Comparison of ENCODE assay signal across 27 mouse cellular contexts in genomic region chr11:107675246-107675645, GRCm38 (mm10). TPM values are rescaled to one million over a fixed set of nuclear protein-coding genes. Genes with fewer than 3 reads are reported as not detected.
A peak's percentile ranks its signal among the peaks of the same experiment; 100 is the strongest.
DNase-seq lines count a peak whose midpoint lies in the region; ATAC-seq lines count a peak whose summit lies in the region.
"Had no signal": no experiment of that assay in that cellular context is flagged by ENCODE, and none has a peak within 500 bp of the region (broad histone marks: within the 10 kb centered on the region; RNA-seq: fewer than 3 reads in every experiment).

No protein-coding gene starts in this region.

- no peak overlapping the region for H3K27ac ChIP-seq in forebrain, embryonic 11.5 days (ENCODE audit: low read depth, low read length)
- no peak overlapping the region for H3K27ac ChIP-seq in forebrain, embryonic 10.5 days
- H3K27ac ChIP-seq in midbrain, embryonic 10.5 days (replicated peaks) = 0 out of 2 replicates have a peak overlapping the region, but pooled peaks have one; percentile 2
- H3K27ac ChIP-seq in midbrain, embryonic 13.5 days = no peak overlapping the region
- H3K27ac ChIP-seq: heart, embryonic 15.5 days; liver, embryonic 14.5 days had no signal

- no peaks in the 10 kb centered on the region for H3K9me3 ChIP-seq in forebrain, embryonic 11.5 days (ENCODE audit: control insufficient read depth, low read length)
- no peaks in the 10 kb centered on the region for H3K9me3 ChIP-seq in forebrain, embryonic 10.5 days
- no peaks in the 10 kb centered on the region; the same call in 1 of the 2 replicates for H3K9me3 ChIP-seq in midbrain, embryonic 10.5 days (replicated peaks)
- H3K9me3 ChIP-seq in midbrain, embryonic 13.5 days = no peaks in the 10 kb centered on the region
- H3K9me3 ChIP-seq: heart, embryonic 15.5 days; midbrain, embryonic 12.5 days had no signal

- H3K27me3 ChIP-seq in forebrain, embryonic 11.5 days (ENCODE audit: control insufficient read depth, insufficient read depth, low read length) = no peaks in the 10 kb centered on the region
- H3K27me3 ChIP-seq in forebrain, embryonic 10.5 days (ENCODE audit: poor library complexity, severe bottlenecking) = no peaks in the 10 kb centered on the region
- no peaks in the 10 kb centered on the region for H3K27me3 ChIP-seq in midbrain, embryonic 10.5 days (ENCODE audit: low read depth, poor library complexity, severe bottlenecking)
- no peaks in the 10 kb centered on the region for H3K27me3 ChIP-seq in midbrain, embryonic 13.5 days
- H3K27me3 ChIP-seq: heart, embryonic 15.5 days; midbrain, embryonic 12.5 days had no signal

- H3K4me1 ChIP-seq in forebrain, embryonic 11.5 days (replicated peaks; ENCODE audit: control insufficient read depth, insufficient read depth, low read length) = no peaks in the 10 kb centered on the region; the same call in 1 of the 2 replicates
- H3K4me1 ChIP-seq in forebrain, embryonic 10.5 days = peaks cover 18% of the 10 kb centered on the region
- H3K4me1 ChIP-seq in midbrain, embryonic 10.5 days = peaks cover 20% of the 10 kb centered on the region
- H3K4me1 ChIP-seq in midbrain, embryonic 13.5 days (replicated peaks) = peaks cover 16% of the 10 kb centered on the region

- peak; percentile 30 for DNase-seq in forebrain, embryonic 11.5 days (ENCODE audit: low spot score)
- no peak for DNase-seq in forebrain, embryonic 10.5 days (ENCODE audit: extremely low spot score, low spot score)
- no peak for DNase-seq in midbrain, embryonic 10.5 days (ENCODE audit: low spot score)
- DNase-seq in adrenal gland, adult 2 months = peak; percentile 29
- DNase-seq in adrenal gland, postnatal 36 days = peak; percentile 31 to 42
- no peak for DNase-seq in right cerebral cortex, postnatal 4 days
- no peak for DNase-seq in left cerebral cortex, postnatal 36 days (ENCODE audit: low spot score in 2 of 2)
- DNase-seq: cerebellum, adult 11 months; cerebellum, adult 9-10 months; embryo, embryonic 11 days; kidney, adult 8-10 months; kidney, postnatal 10 days; layer of hippocampus, adult 9-11 months; liver; lung, adult 2 months; lung, postnatal 14 days; right cerebral cortex, postnatal 25 days; spleen, adult 18-20 months; thymus, adult 2 months; thymus, postnatal 36 days had no signal

- WGBS in forebrain, embryonic 11.5 days = 91% methylated on average over 10 of the region's 10 CpGs
- 90% methylated on average over 10 of the region's 10 CpGs for WGBS in forebrain, embryonic 10.5 days
- 91% methylated on average over 10 of the region's 10 CpGs for WGBS in midbrain, embryonic 10.5 days
- 83% methylated on average over 10 of the region's 10 CpGs for WGBS in midbrain, embryonic 13.5 days

- peaks cover 4% of the 10 kb centered on the region; the same call in 1 of the 2 replicates for H3K36me3 ChIP-seq in forebrain, embryonic 11.5 days (ENCODE audit: control insufficient read depth, insufficient read depth, low read length)
- peaks cover 66% of the 10 kb centered on the region for H3K36me3 ChIP-seq in forebrain, embryonic 10.5 days (replicated peaks)
- H3K36me3 ChIP-seq in midbrain, embryonic 10.5 days = peaks cover 63% of the 10 kb centered on the region
- H3K36me3 ChIP-seq in midbrain, embryonic 13.5 days = peaks cover 43% of the 10 kb centered on the region

- intact Hi-C loops in left cerebral cortex, postnatal 36 days (cut with DNase I) = no loop called here

- no peak overlapping the region for H3K4me3 ChIP-seq in forebrain, embryonic 11.5 days (ENCODE audit: low read depth, low read length)
- no peak overlapping the region for H3K4me3 ChIP-seq in forebrain, embryonic 10.5 days
- no peak overlapping the region for H3K4me3 ChIP-seq in midbrain, embryonic 10.5 days
- H3K4me3 ChIP-seq in midbrain, embryonic 13.5 days (replicated peaks) = no peak overlapping the region
- H3K4me3 ChIP-seq: heart, embryonic 15.5 days; midbrain, embryonic 12.5 days had no signal

- no peak for ATAC-seq in forebrain, embryonic 11.5 days (replicated peaks; ENCODE audit: low FRiP score)
- ATAC-seq in midbrain, embryonic 13.5 days = no peak
- ATAC-seq: intestine, embryonic 16.5 days had no signal

- no peak overlapping the region for H3K4me2 ChIP-seq in forebrain, embryonic 11.5 days (ENCODE audit: low read depth, low read length, severe bottlenecking)
- no peak overlapping the region for H3K4me2 ChIP-seq in midbrain, embryonic 13.5 days (replicated peaks)
- H3K4me2 ChIP-seq: heart, embryonic 15.5 days had no signal

- H3K9ac ChIP-seq in forebrain, embryonic 11.5 days (ENCODE audit: low read length) = no peak overlapping the region
- no peak overlapping the region for H3K9ac ChIP-seq in midbrain, embryonic 13.5 days (replicated peaks)
- H3K9ac ChIP-seq: heart, embryonic 15.5 days; liver, embryonic 14.5 days; midbrain, embryonic 12.5 days had no signal

RNA-seq across cellular contexts. Expression of gene Cacng1, which starts 41.1 kb away (rescaled TPM):
- 0.21 TPM in 1 of 2 replicates, not detected in the other for polyA plus RNA-seq in forebrain, embryonic 11.5 days (2014; fragmentation: Nextera tagmentation; extraction: Ambion mirVana)
- polyA plus RNA-seq in forebrain, embryonic 10.5 days (2016; fragmentation: Nextera tagmentation; extraction: Ambion mirVana) = 0.16 TPM in 1 of 2 replicates, not detected in the other
- 0.31 TPM in 1 of 2 replicates, not detected in the other for polyA plus RNA-seq in midbrain, embryonic 10.5 days (2016; fragmentation: Nextera tagmentation; extraction: Ambion mirVana)
- polyA plus RNA-seq in midbrain, embryonic 13.5 days (2015; fragmentation: Nextera tagmentation; extraction: Ambion mirVana) = 0.26 and 0.58 TPM in 2 replicates
- total RNA-seq in adrenal gland, adult 2 months (2021) = not detected
- polyA plus RNA-seq in adrenal gland, adult 2 months (2012; rRNA removed) = 0.08 TPM in 2 replicates
- under 1 TPM; 0.23 to 0.50 TPM for total RNA-seq in adrenal gland, postnatal 36 days (2021)
- total RNA-seq in left cerebral cortex, postnatal 36 days (2021) = not detected
- total RNA-seq: heart, postnatal 25 days; MEL had no signal
- polyA plus RNA-seq: intestine, embryonic 16.5 days; liver, embryonic 14.5 days had no signal

Comparison
In these comparisons a context has a peak if more than half of its experiments do, and no peak if none do; other contexts are left out.
1. DNase-seq: peak in forebrain, embryonic 11.5 days (single experiment), adrenal gland, adult 2 months (single experiment) and adrenal gland, postnatal 36 days (2 of 2); none in forebrain, embryonic 10.5 days (single experiment), midbrain, embryonic 10.5 days (single experiment), right cerebral cortex, postnatal 4 days (single experiment) and left cerebral cortex, postnatal 36 days (0 of 2).